Mouse (Mus musculus): ENCODE results near the gene Myd88.

The Myd88 gene

DNA sequence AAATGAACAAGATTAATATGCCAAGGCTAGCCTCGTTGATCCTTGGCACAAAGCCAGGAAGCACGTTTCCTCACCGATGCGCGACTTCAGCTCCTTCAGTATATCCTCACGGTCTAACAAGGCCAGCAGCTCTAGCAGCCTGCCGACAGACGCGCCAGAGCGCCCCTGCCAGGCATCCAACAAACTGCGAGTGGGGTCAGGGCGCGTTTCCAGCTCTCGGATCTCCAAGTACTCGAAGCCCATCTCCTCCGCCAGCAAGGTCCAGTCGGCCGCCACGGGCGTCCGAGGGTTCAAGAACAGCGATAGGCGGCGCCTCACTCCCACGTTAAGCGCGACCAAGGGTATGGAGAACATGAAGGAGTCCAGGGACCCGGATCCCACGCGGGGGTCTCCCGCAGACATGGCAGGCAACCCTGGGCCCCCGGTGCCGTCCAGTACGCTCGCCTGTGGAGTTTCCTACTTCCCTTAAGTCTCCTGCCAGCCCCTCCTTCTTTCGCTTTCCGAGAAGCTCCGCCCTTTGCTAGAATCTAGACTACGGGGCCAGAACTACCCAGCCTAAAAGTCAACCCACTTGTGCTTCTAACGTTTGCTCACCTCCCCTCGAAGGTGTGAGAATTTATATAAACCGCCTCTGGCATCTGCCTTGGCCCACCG, 1.5 kb downstream of the Myd88 start, which contains the start of gene Acaa1a:
Gene Acaa1a (plus strand): TSS at position 119 of the 654 bp plus-strand sequence.
- peak; percentile 85 for DNase-seq (ENCODE audit: low read depth)

DNA sequence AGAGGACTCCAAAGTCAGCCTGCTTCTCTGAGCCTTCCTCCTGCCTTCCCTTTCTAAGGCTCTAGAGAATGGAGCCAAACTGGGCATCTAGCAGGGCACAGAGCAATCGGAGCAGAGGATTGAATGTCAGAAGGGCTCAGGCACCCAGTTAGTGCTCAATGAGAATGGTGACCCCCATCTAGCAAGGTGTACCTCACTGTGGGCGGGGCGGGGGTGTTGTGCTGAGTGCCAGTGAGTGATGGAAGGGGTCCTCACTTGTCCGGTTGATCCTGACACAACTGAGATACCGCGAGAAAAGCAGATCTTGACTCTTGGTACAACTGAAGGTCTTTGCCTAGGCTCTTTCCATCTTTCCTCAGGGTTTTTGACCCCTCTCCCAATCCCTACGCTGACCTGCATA, 2.1 kb downstream of the Myd88 start:
- DNase-seq (ENCODE audit: low read depth) = no peak

DNA sequence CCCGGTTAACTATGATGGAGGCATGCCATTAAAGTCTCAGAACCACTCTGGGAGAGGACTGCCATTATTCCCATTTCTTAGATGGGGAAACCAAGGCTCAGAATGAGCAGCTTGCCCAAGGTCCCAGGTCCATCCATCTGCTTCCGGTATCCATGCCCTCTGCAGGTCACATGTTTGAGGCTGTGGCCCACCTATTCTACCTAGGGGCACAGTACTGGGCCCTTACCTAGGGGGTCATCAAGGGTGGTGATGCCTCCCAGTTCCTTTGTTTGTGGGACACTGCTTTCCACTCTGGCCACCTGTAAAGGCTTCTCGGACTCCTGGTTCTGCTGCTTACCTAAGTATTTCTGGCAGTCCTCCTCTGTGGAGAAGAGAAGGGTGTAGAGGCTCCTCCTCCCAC, 2.9 kb downstream of the Myd88 start:
- no peak for DNase-seq (ENCODE audit: low read depth)

DNA sequence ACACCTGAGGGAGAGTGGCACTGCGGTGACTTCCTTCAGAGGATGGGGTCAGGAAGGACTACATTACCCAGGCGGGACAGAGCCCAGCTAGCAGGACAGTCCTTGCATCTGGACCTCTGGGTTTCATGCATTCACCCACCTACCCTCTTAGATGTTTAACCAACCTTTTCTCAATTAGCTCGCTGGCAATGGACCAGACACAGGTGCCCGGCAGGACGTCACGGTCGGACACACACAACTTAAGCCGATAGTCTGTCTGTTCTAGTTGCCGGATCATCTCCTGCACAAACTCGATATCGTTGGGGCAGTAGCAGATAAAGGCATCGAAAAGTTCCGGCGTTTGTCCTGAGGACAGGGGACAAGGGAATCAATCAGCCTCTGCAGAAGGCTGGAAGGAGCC, 3.4 kb downstream of the Myd88 start:
- no peak for DNase-seq (ENCODE audit: low read depth)

DNA sequence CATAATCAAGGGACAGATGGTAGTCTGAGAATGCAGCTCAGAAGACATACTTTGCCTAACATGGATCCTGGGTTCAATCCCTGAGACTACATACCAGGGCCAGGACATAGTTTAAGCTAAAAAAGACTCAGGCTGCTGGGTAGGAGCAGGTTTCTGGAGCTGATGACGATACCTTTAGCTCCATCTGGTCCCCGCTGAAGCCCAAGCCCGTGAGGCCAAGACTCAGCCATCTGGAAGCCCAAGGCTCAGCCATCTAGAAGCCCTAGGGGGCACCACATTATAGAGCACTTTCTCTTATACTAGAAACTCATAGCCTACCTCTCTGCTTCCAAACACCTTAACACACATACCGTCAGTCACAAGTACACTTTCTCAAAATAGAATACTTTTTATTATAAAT, 5.6 kb downstream of the Myd88 start:
- DNase-seq (ENCODE audit: low read depth) = no peak

DNA sequence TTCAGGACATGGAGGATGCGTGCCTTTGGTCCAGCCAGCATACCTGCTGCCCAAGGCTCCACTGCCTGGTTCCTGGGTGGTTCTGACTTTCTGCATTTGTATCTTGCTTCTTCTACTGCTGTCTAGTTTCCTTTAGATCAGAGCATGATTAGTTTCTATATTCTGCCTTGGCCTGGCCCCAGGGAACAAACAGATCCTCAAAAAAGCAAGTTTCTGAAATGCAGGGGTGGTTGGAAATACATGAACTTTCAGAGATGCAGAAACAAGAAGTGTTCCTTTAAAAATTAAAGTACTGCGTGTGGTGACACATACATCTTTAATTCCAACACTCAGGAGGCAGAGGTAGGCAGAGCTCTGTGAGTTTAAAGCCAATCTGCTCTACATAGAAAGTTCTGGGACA, 6.4 kb downstream of the Myd88 start:
- no peak for DNase-seq (ENCODE audit: low read depth)

DNA sequence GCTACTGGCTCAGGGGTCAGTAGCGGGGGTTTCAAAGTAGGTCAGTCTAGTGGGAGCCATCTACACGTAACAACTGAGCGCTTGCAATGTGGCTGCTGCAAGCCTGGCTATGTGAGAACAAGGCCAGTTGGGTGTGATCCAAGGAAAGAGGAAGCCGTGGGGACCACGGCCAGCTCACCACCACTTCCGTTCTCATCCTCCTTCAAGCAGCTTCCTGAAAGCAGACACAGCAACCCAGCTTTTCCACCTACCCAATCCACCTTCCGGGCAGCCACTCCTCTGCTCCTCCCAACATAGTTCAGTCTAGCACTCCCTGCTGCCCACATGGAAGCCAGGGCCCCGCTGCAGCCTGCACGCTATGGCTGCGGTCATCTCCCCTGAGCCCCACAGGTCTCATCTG, 6.9 kb downstream of the Myd88 start:
- DNase-seq (ENCODE audit: low read depth) = no peak

DNA sequence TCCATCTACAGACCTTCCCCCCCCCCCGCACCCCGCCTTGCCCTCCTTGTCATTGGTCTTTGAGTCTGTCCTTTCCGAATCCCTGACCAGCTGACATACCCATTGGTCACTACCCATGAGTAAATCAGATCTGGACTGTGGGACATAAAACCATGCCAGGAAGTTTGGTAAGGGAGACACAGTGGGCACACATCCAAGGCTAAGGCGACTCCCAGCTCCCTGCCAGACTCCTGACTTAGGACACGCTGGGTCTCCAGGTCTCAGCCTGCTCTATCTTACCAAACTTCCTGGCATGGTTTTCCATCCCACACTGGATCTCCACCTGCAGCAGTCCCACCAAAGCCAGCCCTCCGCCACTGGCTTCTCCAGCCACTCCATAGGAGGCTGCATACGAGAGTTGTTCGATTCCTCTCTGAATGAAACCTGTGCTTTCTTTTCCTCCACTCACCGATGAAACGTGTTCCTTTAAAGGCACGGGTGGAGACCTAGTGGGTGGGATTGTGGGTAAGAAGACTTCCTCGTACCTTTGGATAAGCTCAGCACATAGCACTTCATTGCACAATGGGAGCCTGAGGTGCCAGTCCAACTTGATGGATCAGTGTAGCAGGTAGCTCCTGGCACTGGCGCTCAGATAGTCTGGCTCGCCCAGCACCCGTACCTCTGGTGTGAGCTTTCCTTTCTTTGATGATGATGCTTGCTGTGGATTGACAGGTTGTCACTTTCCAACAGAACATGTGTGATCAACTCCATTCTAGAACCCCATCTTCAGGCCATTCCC, 10.8 kb downstream of the Myd88 start:
- peak; percentile 41 for DNase-seq (ENCODE audit: low read depth)

DNA sequence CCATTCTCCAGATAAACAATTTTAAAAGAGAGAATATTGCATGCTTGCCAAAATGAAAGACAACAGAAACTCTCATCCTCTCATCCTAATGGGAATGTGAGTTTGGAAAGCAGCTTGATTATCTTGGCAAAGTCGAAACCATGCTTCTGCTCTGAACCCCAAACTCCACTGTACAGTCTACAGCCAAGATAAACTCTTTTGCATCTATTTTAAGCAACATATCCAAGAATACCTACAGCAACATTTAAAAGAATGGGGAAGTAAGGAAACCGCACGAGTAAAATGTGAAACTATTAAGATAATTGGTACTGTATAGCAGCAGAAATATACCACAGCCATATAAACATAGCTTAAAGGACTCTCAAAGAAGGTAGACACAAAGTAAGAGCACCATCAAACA, 12.7 kb downstream of the Myd88 start:
- peak; percentile 59 for DNase-seq (ENCODE audit: low read depth)

DNA sequence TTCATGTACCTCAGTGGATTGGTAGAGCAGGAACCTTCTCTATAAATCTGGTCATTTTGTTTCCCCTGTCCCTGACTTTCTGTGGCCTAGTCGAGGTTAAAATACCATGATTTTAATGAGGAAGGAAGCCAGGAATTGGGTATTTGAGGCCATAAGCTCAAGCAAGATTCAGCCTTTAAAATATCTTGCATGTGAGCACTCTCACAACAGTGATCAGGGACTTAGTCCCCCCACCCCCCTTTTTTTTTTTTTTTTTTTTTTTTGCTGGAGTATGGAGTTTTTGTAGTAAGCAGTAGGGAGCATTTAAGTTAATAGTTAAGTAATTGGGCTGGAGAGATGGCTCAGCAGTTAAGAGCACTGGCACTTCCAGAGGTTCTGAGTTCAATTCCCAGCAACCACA, 17.1 kb downstream of the Myd88 start:
- DNase-seq (ENCODE audit: low read depth) = no peak

DNA sequence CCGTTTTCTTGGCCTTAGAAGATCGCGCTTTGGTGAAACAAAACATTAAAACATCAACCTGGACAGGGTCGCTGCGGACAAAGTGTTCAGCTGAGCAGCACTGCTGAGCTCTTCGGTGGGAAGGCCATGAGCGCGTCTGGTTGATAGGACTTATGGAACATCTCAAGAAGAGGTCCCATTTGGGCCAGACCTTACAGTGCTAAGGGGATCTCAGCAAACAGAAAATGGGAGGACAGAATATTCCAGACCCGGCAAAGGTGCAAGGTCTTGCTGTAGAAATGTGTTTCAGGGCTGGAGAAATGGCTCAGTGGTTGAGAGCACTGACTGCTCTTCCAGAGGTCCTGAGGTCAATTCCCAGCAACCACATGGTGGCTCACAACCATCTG, 18.0 kb downstream of the Myd88 start:
- DNase-seq (ENCODE audit: low read depth) = peak; percentile 16

DNA sequence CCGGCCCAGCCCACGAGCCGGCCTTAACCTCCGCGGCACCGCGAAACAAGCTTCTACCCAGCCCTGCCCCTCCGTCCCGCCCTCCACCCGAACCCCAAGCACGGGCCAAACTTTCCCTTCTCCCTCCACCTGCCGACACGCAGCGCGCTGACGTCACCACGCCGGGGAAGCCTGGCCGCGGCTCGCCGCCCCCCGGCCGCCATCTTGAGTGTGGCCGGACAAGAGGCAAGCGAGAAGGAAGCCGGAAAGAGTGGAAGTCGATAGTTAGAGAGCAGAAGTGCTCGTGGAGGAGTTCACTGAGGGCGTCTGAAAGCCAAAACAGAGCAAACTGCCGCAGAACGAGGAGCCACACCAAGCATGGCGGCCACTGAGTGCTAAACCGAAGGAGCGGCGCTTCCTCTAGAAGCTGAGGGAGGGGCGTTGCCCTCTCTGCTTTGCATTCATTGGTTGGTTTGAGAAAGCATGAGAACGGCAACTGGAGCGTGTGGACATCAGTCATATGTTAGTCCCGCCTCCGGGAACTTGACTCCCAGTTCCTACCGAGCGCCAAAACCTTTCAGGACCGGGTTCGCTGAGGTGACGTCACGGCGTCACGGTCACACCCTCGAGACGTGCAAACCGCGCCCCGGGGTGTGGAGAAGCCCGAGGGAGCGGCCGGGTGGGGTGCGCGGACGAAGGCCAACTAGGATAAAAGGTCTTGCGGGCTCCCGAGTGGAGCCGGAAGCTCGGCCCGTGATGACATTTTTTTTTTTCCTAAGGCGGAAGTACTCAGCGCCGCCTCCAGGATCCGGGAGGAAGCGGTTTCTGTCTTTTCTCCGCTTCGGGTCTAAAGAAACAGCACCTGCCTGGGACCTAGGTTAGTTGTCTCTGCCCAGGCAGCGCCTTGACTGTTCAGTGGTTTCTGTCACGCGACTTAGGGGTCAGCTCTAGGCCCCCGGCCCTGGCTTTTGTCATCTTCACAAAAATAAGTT, 18.6 kb downstream of the Myd88 start, which contains the start of gene Oxsr1:
Gene Oxsr1 (minus strand): TSS at position 139 of the 971 bp plus-strand sequence.
- peak; percentile 98 for DNase-seq (ENCODE audit: low read depth)

DNA sequence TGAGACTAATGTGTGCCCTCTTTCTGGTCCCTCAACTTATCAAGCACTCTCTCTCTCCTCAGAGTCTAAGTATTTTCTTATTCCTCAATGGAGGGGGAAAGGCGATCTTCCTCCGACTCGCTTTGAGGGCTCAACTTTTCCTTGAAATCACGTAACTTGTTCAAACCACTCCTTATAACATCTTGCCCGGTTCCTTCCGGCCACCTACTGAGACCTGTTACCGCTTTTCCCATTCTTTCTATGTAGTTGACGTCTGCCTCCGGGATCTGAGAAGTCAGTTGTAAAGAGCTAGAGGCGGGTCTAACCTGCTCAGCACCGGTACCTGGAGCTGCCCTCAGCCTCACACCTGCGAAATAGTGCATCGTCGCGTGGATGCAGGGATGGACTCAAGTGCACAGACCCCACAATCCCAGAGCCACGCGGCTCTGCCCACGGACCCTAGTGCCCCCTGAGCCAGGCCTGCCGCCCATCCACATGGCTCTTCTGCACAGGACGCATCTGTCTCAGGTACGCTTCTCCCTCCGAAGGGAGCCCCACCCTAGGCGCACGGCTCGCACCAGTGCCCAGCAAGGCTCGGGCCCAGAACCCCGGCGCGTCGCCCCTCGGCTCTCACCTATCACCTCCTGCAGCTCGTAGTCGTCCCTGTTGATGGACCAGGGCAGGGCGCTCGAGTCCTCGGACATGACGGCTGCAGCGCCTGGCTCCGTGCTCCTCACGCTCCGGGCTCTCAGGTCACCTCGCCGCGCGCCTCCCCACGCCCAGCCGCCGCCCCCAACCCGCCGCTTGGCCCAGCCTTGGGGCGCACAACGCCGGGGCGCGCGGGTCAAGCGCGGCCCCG, 19.6 kb downstream of the Myd88 start:
- DNase-seq (ENCODE audit: low read depth) = peak; percentile 33

DNA sequence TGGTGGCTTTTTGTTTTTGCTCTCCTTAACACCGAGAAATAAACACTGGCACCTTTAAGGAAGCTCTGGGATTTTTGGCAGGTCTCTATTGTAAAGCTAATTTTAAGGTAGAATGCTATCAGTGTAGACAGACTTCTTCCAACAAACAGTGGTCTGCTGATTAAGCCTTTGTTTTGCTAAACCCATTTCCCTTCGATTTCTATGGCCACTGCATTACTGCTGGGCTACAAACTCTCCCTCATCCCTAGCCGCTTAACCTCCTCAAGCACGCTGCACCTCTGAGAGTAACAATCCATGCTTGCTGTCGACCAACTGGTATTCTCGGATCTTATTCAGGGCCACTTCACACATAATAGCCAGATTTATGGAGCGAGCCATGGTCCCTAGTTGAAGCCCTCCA, 20.3 kb downstream of the Myd88 start:
- peak; percentile 34 for DNase-seq (ENCODE audit: low read depth)

DNA sequence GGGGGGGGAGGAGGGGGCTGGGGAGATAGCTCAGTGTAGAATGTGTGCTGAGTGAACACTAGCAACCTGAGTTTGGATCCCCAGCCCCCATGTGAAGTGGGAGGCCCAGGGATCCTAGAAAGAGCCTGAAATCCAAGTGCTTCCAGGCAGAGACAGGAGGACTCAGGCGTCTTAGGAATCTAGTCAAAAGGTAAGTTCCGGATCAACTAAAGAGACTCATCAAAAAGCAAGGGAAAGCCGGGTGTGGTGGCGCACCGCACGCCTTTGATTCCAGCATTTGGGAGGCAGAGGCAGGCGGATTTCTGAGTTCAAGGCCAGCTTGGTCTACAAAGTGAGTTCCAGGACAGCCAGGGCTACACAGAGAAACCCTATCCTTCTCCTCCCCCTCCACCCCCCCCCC, 20.8 kb downstream of the Myd88 start:
- no peak for DNase-seq (ENCODE audit: low read depth)

DNA sequence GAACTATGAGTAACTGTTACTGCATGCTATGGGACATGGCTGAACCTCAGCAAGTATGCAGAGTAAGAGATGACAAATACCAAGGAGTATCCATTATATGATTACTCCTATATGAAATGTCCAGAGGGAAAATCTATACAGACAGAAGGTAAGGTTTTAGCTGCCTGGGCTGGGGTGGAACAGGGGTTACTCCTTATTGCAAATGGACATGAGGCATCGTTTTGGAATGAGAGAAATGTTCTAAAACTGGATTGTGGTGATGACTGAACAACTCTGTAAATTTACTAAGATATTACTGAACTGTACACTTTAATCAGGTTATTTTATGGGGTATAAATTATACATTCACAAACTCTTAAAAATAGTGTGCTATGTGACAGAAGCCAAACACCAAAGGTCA, 22.3 kb downstream of the Myd88 start:
- DNase-seq (ENCODE audit: low read depth) = peak; percentile 51

DNA sequence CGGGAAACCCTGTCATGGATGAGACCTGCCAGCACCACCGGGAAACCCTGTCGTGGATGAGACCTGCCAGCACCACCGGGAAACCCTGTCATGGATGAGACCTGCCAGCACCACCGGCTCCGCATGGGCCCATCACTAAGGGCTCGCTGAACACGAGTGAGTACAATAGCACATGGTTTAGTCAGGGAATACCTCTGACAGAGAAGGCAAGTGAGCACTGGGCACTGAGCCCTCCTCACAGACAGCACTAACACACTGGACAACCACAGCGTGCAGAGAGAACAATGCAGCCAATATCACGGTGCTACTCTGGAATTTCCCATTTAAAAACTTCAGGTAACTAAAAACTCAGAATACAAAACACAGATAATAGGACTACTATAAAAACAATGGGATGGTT, 28.1 kb downstream of the Myd88 start:
- no peak for DNase-seq (ENCODE audit: low read depth)

DNA sequence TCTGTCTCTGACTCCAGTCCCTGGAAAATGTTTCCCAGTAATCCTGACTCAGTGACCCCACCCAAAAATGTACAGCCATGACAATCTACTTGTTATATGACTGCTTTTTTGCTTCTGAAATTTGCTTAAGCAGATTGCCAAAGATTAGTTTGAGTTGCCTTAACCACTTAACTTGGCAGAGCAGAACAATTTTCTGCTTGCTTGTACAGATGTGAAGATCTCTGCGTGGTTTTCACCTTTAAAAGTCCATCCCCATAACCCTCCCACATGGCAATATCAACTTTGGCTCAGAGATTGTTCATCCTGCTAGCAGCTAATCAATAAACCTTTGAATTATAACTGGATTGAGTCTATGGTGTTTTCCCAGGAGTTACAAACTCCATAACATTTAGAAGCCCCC, 32.1 kb downstream of the Myd88 start:
- no peak for DNase-seq (ENCODE audit: low read depth)

DNA sequence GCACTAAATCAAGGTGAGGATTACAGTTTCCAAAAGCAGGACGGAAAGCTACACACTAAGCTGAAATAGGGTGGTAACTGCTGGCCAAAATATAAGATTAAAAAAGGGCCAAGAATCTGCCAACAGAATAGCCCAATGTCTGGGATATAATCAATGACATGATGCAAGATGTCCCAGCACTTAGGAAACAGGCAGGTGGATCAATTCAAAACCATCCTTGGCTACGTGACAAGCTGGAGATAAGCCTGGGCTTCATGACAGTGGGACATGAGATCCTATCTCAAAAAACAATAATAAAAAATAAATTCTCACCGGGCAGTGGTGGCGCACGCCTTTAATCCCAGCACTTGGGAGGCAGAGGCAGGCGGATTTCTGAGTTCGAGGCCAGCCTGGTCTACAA, 35.3 kb downstream of the Myd88 start:
- no peak for DNase-seq (ENCODE audit: low read depth)

DNA sequence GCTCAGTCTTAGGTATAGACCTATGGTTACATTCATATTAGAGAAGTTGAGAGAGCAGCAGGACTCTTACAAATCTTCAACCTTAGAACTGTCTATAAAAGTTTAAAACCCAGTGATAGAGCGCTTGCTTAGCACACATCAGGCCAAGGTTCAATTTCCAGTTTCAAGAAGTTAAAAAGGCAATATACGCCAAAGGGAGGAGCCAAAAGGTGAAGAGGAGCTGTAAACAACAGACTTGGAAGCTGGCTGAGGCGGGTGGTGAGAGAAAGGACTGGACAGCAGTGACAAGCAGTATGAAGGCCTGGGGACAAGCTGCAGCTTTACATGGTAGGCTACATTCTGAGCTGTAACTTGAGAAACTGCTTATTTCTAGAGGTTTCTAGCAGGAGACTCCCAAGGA, 42.6 kb downstream of the Myd88 start:
- no peak for DNase-seq (ENCODE audit: low read depth)

DNA sequence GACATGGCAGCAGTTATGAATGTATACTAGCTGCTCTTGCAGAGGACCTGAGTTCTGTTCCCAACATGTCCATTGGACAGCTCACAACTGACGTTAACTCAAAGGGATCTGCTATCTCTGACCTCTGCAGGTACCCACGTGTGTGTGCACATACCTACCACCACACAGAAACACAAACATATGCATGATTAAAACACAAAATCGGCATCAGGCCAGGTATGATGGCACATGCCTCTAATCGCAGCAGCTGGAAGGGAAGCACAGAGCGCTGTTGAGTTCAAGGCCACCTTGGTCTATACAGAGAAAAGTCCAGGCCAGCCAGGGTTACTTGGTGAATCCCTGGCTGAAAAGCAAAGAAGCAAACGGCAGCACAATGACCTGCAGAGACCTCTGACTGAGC, 43.5 kb downstream of the Myd88 start:
- DNase-seq (ENCODE audit: low read depth) = no peak

DNA sequence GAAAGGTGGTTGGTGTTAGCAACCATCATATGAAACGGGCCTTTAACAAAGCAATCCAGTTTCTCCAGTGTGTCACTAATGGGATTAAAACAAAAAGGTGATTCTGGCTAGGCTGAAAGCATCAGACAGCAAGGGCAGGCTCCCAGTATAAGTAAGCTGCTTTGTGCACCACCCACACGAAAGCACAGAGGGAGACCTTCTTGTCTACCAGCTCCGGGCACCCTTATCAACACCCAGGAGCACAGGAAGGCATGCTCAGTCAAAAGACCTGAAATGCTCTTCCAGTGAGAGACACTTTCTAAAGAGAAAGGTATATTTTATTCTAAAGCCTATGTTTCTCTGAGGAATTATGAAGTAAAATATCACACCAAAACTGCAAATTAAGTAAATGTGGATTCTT, 50.4 kb downstream of the Myd88 start:
- DNase-seq (ENCODE audit: low read depth) = no peak

Measured in NIH3T3 (cell line).